Comparison of ENCODE assay signal across 10 mouse cellular contexts in genomic region chr7:117470243-117470802, GRCm38 (mm10).
A peak's percentile ranks its signal among the peaks of the same experiment; 100 is the strongest.
DNase-seq lines count a peak whose midpoint lies in the region; ATAC-seq and TF ChIP-seq lines count a peak whose summit lies in the region.
"Had no signal": no experiment of that assay in that cellular context is flagged by ENCODE, and none has a peak within 500 bp of the region (broad histone marks: within the 10 kb centered on the region; RNA-seq: fewer than 3 reads in every experiment).

No protein-coding gene starts in this region.

- no peak overlapping the region for H3K4me2 ChIP-seq in hindbrain, embryonic 12.5 days (replicated peaks)
- H3K4me2 ChIP-seq in forebrain, embryonic 11.5 days (ENCODE audit: low read depth, low read length, severe bottlenecking) = no peak overlapping the region
- H3K4me2 ChIP-seq: forebrain, embryonic 13.5 days had no signal

- 0 out of 2 replicates have a peak overlapping the region, but pooled peaks have one; percentile 12 for H3K27ac ChIP-seq in kidney, adult 2 months (ENCODE audit: insufficient read depth, low read depth, low read length)
- no peak overlapping the region for H3K27ac ChIP-seq in MEL (ENCODE audit: control insufficient read depth, low read depth, low read length)
- no peak overlapping the region for H3K27ac ChIP-seq in hindbrain, embryonic 12.5 days
- H3K27ac ChIP-seq in forebrain, embryonic 11.5 days (ENCODE audit: low read depth, low read length) = no peak overlapping the region
- H3K27ac ChIP-seq: forebrain, embryonic 13.5 days had no signal

- H3K4me3 ChIP-seq in kidney, adult 2 months (ENCODE audit: insufficient read depth, low read depth, low read length) = no peak overlapping the region
- no peak overlapping the region for H3K4me3 ChIP-seq in MEL (ENCODE audit: control insufficient read depth in 1 of 2, insufficient read depth in 1 of 2, low read depth in 2 of 2, low read length in 2 of 2)
- no peak overlapping the region for H3K4me3 ChIP-seq in hindbrain, embryonic 12.5 days
- no peak overlapping the region for H3K4me3 ChIP-seq in forebrain, embryonic 11.5 days (ENCODE audit: low read depth, low read length)
- H3K4me3 ChIP-seq: forebrain, embryonic 13.5 days had no signal

- no peaks in the 10 kb centered on the region for H3K9me3 ChIP-seq in MEL (replicated peaks; ENCODE audit: insufficient read depth, low read length)
- H3K9me3 ChIP-seq in hindbrain, embryonic 12.5 days (replicated peaks) = no peaks in the 10 kb centered on the region
- H3K9me3 ChIP-seq in forebrain, embryonic 11.5 days (ENCODE audit: control insufficient read depth, low read length) = no peaks in the 10 kb centered on the region
- H3K9me3 ChIP-seq: forebrain, embryonic 13.5 days had no signal

- H3K4me1 ChIP-seq in kidney, adult 2 months (ENCODE audit: control insufficient read depth, insufficient read depth, low read length) = peaks cover 9% of the 10 kb centered on the region; the same call in 1 of the 2 replicates
- no peaks in the 10 kb centered on the region for H3K4me1 ChIP-seq in MEL (ENCODE audit: control insufficient read depth in 1 of 2, insufficient read depth in 2 of 2, low read length in 2 of 2)
- H3K4me1 ChIP-seq in hindbrain, embryonic 12.5 days = peaks cover 33% of the 10 kb centered on the region
- H3K4me1 ChIP-seq in forebrain, embryonic 11.5 days (replicated peaks; ENCODE audit: control insufficient read depth, insufficient read depth, low read length) = peaks cover 24% of the 10 kb centered on the region

- no peaks in the 10 kb centered on the region for H3K36me3 ChIP-seq in kidney, adult 2 months (ENCODE audit: control insufficient read depth, insufficient read depth, low read length)
- H3K36me3 ChIP-seq in MEL (ENCODE audit: control insufficient read depth in 1 of 2, insufficient read depth in 2 of 2, low read length in 2 of 2) = no peaks in the 10 kb centered on the region; a peak in 2 of 4 replicates
- H3K36me3 ChIP-seq in hindbrain, embryonic 12.5 days = no peaks in the 10 kb centered on the region
- H3K36me3 ChIP-seq in forebrain, embryonic 11.5 days (ENCODE audit: control insufficient read depth, insufficient read depth, low read length) = no peaks in the 10 kb centered on the region

- H3K27me3 ChIP-seq in kidney, adult 2 months (replicated peaks; ENCODE audit: control insufficient read depth, insufficient read depth, low read length) = no peaks in the 10 kb centered on the region
- no peaks in the 10 kb centered on the region for H3K27me3 ChIP-seq in MEL (ENCODE audit: control insufficient read depth in 1 of 2, insufficient read depth in 2 of 2, low read length in 2 of 2)
- no peaks in the 10 kb centered on the region for H3K27me3 ChIP-seq in hindbrain, embryonic 12.5 days
- no peaks in the 10 kb centered on the region for H3K27me3 ChIP-seq in forebrain, embryonic 11.5 days (ENCODE audit: control insufficient read depth, insufficient read depth, low read length)
- H3K27me3 ChIP-seq: forebrain, embryonic 13.5 days had no signal

- no peak for TF ChIP-seq CTCF in kidney, adult 2 months (conservative IDR thresholded peaks at IDR 0.05; ENCODE audit: insufficient read depth, insufficient read length, low read depth, low read length)
- TF ChIP-seq CTCF in MEL (IDR thresholded peaks at IDR 0.05 in 2 of 3, conservative IDR thresholded peaks at IDR 0.05 in 1 of 3; ENCODE audit: control insufficient read depth in 1 of 3, insufficient read depth in 1 of 3, low read depth in 2 of 3, low read length in 3 of 3, poor library complexity in 1 of 3, severe bottlenecking in 1 of 3) = no peak

- peak; percentile 80 for ATAC-seq in granulocyte monocyte progenitor cell, adult 5-6 weeks (replicated peaks; ENCODE audit: poor library complexity, severe bottlenecking)
- ATAC-seq in hindbrain, embryonic 12.5 days (ENCODE audit: low FRiP score) = no peak
- ATAC-seq in forebrain, embryonic 11.5 days (replicated peaks; ENCODE audit: low FRiP score) = no peak
- ATAC-seq: forebrain, embryonic 13.5 days had no signal

- H3K9ac ChIP-seq in MEL (ENCODE audit: control insufficient read depth, low read depth, low read length, poor library complexity, severe bottlenecking) = no peak overlapping the region
- no peak overlapping the region for H3K9ac ChIP-seq in hindbrain, embryonic 12.5 days
- no peak overlapping the region for H3K9ac ChIP-seq in forebrain, embryonic 11.5 days (ENCODE audit: low read length)
- H3K9ac ChIP-seq: forebrain, embryonic 13.5 days had no signal

- no peak for TF ChIP-seq POLR2A in kidney, adult 2 months (IDR thresholded peaks at IDR 0.05; ENCODE audit: low read depth, low read length)
- TF ChIP-seq POLR2A in MEL (IDR thresholded peaks at IDR 0.05; ENCODE audit: control insufficient read depth in 1 of 2, insufficient read depth in 1 of 2, low read depth in 1 of 2, low read length in 2 of 2, poor library complexity in 1 of 2) = no peak

- 0 out of 2 replicates have a peak, but pooled peaks cover 1% of the 10 kb centered on the region for H3K79me2 ChIP-seq in MEL (ENCODE audit: control insufficient read depth, insufficient read depth, low read length, poor library complexity)

- WGBS in kidney, adult 2 months = 62% methylated on average over 3 of the region's 3 CpGs
- 81% methylated on average over 3 of the region's 3 CpGs for WGBS in hindbrain, embryonic 12.5 days
- WGBS in forebrain, embryonic 11.5 days = 85% methylated on average over 3 of the region's 3 CpGs

- TF ChIP-seq RAD21 in MEL (IDR thresholded peaks at IDR 0.05; ENCODE audit: low read depth, low read length) = no peak

- peak; percentile 22 for DNase-seq in kidney, adult 2 months
- DNase-seq in kidney, adult 8-10 months = no peak
- peak; percentile 17 for DNase-seq in MEL (ENCODE audit: low read depth, low spot score)
- peak; percentile 60 for DNase-seq in lung, postnatal 36 days
- no peak for DNase-seq in forebrain, embryonic 11.5 days (ENCODE audit: low spot score)
- DNase-seq in adrenal gland, adult 18-20 months (ENCODE audit: low spot score in 2 of 2) = no peak
- DNase-seq: right cerebral cortex, postnatal 4 days had no signal

- TF ChIP-seq EP300 in MEL (IDR thresholded peaks at IDR 0.05; ENCODE audit: low read depth in 1 of 2, low read length in 2 of 2) = no peak

TF ChIP-seq in MEL, 35 proteins besides CTCF, POLR2A, EP300 and RAD21:
- TF ChIP-seq CHD1 (IDR thresholded peaks at IDR 0.05; ENCODE audit: low read depth, low read length) (no peak), RCOR1 (IDR thresholded peaks at IDR 0.05; ENCODE audit: low read depth, low read length) (no peak), MEF2A (IDR thresholded peaks at IDR 0.05; ENCODE audit: extremely low read depth, insufficient replicate concordance, low read depth, low read length, poor library complexity, severe bottlenecking) (no peak), TBP (IDR thresholded peaks at IDR 0.05; ENCODE audit: low read depth, low read length) (no peak), JUND (IDR thresholded peaks at IDR 0.05; ENCODE audit: low read depth, low read length) (no peak), ETS1 (IDR thresholded peaks at IDR 0.05; ENCODE audit: low read depth, low read length) (no peak), POLR2AphosphoS5 (IDR thresholded peaks at IDR 0.05; ENCODE audit: borderline replicate concordance, low read depth, low read length) (no peak), MXI1 (IDR thresholded peaks at IDR 0.05; ENCODE audit: low read depth, low read length) (no peak), UBTF (IDR thresholded peaks at IDR 0.05; ENCODE audit: borderline replicate concordance, insufficient read depth, low read depth, low read length) (no peak), ZMIZ1 (IDR thresholded peaks at IDR 0.05; ENCODE audit: low read depth, low read length) (no peak), E2F4 (IDR thresholded peaks at IDR 0.05; ENCODE audit: borderline replicate concordance, low read depth, low read length) (no peak), GATA1 (IDR thresholded peaks at IDR 0.05; ENCODE audit: low read depth, low read length) (no peak)

Comparison
In these comparisons a context has a peak if more than half of its experiments do, and no peak if none do; other contexts are left out.
1. DNase-seq: peak in kidney, adult 2 months (single experiment), MEL (single experiment) and lung, postnatal 36 days (single experiment); none in kidney, adult 8-10 months (0 of 2), forebrain, embryonic 11.5 days (single experiment) and adrenal gland, adult 18-20 months (0 of 2).